Mouse (Mus musculus) adrenal gland, postnatal 10 days (tissue): ENCODE results near the gene Fdxr. TPM values are rescaled to one million over a fixed set of nuclear protein-coding genes. Genes with fewer than 3 reads are reported as not detected.

Source experiments
- DNase-seq: peaks from one replicate; pipeline ENCODE4 v3.0.0; 2021; ENCODE audit warnings: mixed read lengths
- total RNA-seq, 2 experiments: library from RNA; stranded (reverse); gene quantifications; 2 replicates each; pipeline ENCODE4 v1.2.3; 2021

The Fdxr gene
- total RNA-seq, 2 experiments from 2014 or later, result 368 to 383 TPM

DNA sequence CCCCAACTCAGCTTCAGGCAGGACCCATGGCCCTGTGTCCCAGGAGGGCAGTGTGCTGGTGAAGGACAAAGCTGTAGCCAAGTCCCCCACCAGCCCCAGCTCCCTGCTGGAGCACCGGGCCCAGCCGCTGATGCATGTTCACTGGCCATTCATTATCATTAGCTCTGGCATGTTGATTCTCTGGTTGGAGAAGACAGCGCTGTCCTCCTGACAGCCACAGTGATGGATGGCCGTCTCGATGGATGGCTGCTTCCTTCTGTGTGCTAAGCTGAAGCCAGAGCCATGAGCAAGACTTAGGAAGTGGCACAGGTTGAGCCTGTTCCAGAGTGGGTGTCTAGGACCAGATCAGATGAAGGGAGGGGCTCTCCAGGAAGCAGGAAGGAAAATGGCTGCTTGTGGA, 40.3 kb downstream of the Fdxr start:
- DNase-seq, result no peak

DNA sequence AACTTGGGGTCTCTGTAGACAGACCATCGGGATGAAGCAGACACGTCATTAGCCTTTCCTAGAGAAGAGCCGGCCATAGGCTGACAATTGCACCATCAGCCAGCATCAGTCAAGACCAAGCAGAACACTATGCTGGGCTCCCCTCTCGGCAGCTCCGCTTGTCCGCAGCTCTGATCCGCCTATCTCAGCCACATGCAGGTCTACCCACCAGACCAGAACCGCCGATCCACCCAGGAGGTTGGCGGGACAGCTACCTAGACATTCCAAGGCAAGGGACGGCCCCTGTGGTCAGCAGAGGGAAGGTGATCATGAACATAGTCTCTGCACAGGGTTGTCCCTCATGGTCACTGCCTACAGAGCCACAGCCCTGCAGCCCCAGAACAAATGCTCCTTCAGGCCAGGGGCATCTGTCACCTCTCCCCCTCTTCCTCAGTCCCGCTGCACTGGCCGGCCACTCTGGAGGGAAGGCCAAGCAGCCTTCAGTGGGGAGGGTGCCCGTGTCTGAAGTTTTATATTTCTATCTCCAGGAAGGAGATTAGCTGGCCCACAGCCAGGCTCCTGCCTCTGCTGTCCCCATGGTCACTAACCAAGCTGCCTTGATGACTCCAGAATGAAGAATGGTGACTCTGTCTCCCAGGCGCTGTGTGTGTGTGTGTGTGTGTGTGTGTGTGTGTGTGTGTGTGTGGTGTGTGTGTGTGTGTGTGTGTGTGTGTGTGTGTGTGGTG, 42.4 kb downstream of the Fdxr start:
- DNase-seq, result peak; percentile 82

DNA sequence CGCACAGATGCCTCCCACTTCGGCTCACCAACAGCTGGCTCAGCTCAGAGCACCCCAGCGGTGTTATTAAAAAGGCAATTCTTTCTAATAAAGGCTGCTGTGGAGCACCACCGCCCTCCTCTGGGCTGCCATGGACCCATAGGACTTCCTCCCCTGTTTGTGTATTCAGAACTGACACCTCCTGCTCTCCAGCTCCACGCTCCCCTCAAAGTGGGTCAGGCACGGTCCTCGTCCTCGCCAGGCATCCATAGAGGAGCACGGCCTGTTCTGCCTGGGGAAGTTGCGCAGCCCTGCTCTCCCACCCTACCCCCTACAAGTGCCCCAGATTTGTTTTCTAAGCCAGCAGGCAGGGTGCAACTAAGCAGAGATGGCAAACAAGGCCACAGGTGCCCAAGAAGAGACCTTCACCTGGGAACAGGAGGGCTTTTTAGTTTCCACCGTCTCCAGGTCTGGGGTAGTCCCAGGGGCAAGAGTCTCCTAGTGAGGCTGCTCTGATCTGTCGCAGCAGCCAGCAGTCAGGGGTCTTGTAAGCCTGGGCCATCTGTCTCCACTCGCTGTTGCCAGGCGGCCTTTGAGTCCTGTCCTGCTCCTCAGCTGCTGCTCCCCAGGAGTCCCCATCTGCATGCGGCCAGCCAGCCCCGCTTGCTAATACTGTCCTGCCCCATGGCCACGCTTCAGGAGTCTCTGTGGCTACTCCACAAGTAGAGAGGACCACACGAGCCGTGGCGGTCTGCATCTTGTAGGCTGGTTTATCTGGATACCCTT, 43.1 kb downstream of the Fdxr start:
- DNase-seq, result no peak

DNA sequence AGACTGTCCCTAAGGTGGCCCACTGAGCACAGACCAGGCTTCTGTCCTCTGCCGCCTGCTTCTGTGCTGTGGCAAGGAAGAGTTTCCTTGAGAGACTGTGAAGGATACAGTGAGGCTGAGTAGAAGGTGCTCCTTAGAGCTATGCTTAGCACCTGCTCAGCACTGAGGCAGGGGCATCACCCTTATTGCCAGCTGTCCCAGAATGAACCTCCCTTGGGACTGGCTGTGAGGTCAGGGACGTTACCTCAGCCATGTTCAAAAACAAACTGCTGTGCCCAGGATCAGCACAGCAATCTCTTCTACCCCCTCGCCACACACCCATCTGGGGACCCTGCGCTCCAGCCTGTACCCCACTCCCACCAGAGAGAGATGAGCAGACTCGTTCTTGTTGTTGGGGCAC, 44.0 kb downstream of the Fdxr start:
- DNase-seq, result no peak

DNA sequence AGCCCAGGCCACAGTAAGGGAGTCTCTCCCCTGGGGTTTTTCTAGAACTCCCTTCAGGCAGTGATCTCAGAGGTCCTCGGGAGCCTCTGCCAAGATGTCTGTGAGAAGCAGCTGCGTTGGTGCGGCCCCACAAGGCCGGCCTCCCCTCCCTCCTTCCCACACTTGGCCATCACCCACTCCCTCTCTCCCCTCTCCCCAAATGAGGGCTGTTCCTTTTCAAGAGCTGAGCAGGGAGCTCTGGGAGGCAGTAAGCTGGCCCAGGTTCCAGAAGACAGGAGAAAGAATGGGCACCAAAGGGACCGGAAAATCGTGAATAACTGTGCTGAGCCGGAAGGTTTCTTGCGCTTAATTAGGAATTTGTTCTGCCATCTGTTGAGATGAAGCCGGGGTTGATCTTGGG, 44.9 kb downstream of the Fdxr start:
- no peak for DNase-seq

DNA sequence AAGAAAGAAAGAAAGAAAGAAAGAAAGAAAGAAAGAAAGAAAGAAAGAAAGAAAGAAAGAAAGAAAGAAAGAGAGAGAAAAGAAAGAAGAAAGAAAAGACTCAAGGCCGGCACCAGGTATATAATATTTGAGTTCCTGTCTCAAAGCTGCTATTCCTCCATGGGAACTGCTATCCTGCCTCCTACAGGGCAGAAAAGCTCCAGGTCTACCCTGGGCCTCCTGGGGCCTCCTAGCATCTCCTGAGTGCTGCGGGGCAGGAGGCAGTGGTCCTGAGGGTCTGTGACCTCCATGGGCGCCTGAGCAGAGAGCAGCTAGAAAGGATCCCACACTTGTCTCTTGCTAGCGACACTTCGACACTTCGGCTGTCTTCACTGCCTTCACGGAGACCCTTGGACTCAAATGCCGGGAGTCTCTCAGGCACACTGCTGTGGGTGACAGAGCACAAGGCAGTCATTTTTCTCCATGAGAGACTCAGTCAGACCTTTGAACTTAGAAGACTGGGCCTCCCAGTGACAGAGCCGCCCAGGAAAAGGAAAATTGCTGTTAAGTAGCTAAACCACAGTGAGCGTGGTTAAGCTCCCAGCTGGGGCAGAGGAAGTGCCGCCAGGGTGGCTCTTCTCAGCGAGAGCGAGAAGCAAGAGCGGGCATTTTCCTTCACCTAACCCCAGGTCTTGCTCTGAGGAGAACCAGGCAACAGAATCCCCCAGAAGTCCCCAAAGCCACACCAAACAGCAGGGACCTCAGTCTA, 45.5 kb downstream of the Fdxr start:
- no peak for DNase-seq

DNA sequence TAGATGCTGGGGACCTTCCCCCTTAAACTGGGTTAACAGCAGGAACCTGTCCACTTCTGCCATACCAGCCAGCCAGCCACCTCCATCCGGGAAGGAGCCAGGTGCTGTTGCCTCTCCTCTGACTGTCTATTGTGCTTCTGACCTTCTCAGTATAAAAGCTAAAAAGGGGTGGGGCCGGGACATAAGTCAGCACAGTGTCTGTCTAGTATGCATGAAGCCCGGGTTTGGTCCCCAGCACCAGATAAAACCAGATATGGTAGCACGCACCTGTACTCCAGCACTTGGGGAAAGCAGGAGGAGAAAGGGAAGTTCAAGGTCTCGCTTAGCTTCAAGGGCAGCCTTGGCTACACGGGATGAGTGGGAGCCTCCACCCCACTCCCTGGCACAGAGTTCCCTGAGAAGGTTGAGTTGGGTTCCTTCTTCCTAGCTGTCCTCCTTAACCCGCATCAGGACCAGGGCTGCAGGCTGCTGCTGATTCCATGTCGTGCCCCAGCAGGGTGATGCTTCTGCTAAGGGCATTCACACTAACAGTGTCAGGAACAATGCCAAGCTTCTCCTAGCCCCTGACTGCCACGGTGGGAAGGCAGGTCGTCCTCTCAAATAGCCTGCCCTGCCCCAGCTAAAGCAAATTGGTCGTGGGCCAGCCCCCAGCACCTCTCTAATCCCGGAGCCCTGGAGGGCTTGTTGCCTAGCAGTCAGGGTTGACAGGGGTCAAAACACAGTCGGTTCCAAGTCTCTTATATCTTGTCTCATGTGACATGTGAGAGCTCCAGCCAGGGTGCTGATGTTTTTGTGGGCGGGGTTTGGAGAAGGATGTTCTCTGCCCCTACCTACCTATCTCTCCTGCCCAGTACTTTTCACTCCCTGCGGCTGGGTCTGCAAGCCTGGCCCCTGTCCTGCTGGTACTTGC, 47.6 kb downstream of the Fdxr start:
- DNase-seq, result no peak

DNA sequence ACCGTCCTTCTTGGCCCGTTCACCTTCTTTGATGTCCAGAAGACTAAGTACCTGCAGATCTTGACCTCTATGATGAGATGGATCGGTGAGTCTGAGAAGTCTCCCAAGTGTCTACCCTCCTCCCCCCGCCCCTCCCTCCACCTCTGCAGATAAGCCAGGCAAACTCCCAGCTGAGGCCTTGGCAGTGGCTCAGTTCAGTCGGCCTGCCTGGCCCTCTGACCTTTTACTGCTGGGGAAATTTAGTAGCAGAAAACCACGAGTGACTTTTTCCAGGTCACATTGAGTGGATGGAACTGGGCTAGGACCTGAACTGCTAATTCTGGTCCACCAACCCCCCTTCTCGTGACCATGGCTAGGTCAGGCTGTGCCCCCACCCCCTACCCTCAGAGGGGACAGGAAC, 48.4 kb downstream of the Fdxr start:
- peak; percentile 25 for DNase-seq

DNA sequence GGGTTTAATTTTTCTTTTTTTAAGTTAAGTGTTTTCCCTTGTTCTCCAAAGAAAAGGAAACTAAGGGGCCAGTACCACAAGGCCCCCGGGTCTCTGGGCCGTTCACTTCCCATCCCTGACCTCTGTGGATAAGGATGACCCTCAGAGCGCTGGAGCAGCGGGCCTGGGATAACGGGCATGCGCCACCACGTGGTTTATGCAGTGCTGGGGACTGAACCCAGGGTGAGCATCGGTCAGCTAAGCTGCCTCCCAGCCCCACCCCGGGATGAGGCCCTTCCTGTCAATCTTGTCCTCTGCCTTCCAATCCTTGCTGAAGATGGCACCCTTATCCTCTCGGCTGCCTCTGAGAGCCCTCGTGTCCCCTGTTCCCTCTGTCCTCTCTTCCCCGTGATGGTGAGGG, 49.2 kb downstream of the Fdxr start:
- DNase-seq, result no peak

DNA sequence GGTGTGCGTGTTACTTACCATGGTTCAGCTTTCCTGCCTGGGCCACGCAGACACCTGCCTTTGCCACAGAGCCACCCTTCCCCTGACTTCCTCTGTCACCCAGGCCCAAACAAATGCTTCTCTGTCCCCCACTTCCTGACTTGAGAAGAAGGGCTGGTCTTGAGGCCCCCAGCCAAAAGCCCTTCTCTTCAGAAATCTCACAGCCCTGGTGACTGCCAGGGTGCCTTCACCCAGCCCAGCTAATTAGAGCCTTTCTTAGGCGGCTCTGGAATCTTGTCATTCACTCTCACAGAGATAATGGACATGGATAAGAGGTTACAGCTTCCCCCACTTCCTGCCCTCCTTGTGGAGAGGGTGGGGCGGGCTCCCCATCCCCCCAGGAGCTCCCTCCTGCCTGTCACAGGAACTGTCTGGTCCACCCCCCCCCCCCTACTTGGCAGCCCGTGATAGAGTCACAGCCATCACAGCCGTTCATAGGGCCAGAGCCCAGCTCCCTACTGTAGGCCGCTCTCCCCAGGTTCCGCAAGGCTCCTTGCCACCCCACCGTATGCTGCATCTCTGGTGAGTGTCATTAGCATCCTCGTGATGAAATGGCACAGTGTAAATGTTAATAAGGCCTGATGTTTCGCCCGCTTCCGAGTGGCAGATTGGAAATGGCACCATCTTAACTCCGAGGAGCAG, 49.9 kb downstream of the Fdxr start:
- no peak for DNase-seq

DNA sequence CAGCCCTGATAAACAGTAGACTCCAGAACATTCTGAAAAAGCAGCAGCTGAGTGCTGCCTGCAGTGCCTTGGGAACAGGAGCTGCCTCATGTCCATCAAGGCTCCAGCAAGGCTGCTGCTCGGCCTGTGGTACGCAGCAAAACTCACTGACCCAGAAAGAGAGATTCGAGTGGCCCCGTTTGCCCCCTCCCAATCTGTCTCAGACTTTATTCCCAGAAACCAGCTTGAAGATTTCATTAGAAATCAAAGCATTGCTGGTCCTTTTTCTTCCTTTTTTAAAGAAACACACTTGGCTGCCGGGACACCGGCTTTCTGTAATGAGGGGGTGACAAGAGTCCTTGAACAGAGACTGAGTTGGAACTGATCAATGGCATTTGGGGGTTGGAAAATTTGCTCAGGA, 51.5 kb downstream of the Fdxr start:
- DNase-seq, result no peak

DNA sequence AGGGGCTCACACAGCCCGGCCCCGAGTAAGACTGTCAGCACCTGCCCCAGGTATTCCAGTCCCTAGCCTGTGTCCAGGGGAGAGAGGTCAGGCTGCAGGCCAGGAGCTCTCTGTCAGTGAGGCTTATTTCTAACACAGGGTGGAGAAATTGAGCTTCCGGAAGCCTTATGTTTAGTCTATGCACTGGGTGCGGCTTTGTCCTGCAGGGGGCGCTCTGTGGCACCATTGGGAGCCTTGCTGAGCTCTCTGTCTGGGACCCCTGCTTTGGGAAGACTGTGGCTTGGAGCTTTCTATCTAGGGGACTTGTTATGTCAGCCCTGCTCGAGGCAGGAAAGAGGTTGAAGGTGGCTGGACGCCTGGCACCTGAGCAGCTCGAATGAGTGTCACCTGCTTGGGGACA, 52.0 kb downstream of the Fdxr start:
- peak; percentile 79 for DNase-seq

DNA sequence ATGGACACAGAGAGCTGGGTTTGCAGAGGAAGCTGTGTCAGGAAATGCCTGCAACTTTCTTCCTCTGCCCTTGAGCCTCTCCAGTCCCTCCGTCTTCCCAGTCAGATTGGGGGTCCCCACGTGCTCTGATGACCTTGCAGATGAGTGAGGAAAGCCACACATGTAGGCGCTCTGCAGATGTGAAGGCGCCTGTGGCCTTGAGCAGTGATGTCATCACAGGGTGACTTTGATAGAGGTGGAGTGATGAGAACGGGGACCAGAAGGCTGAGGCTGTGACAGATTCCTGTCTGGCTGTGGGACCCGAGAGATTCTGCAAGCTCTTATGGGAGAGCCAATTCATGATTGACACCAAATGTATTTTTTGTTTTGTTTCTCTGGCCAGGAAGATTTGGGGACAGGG, 53.0 kb downstream of the Fdxr start:
- peak; percentile 59 for DNase-seq

DNA sequence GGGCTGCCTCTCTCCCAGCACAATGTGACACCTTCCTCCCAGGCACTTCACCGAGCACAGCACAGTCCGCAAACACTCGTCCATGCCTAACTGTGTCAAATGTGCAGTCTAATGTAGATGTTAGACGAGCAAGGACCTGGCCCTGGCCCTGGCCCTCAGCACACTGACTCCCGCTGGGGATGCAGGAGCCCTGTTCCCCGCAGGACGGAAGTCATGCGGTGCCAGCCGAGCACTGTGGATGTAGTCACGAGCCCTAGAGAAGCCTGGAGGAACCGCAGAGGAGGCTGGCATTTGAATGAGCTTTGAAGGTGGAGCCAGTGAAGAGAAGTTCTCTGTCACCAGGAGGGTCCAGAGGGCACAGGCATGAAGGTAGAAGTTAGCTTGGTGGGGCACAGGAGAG, 53.4 kb downstream of the Fdxr start:
- no peak for DNase-seq

DNA sequence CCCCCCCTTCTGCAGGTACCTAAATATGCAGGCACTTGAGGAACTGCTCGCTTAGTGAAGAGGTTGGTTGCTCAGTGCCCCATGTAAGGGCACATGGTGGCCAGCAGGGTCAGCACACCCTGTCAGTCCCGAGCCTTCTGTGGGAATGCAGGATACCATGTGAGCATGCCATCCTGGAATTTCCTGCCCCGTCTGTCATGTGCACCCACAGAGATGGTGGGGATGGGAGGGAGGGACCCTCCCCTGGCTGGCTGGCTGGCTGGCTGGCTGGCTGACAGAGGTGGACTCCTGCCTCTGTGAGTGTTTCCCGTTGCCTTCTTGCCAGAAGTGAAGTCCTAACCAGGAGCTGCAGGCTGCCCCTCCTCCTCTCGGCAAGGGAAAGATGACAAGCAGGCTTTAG, 54.3 kb downstream of the Fdxr start:
- DNase-seq, result no peak

DNA sequence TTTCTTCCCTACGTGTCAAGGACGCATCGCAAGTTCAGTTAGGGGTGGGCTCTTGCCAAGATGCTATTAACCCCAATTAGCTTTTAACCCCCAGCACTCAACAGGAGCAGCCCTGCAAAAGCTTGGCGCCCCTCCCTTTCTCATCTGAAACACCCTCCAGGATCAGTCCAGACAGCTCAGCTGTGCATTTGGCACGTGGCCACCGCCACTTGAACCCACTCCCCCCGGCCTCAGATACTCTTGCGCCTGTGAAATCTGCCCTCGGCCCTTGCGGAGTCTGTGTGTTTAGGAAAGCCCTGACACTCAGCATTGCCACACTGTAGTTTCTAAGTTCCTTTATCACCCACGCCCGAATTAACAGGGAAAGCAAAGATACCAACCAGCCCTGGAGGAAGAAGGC, 54.8 kb downstream of the Fdxr start:
- no peak for DNase-seq

DNA sequence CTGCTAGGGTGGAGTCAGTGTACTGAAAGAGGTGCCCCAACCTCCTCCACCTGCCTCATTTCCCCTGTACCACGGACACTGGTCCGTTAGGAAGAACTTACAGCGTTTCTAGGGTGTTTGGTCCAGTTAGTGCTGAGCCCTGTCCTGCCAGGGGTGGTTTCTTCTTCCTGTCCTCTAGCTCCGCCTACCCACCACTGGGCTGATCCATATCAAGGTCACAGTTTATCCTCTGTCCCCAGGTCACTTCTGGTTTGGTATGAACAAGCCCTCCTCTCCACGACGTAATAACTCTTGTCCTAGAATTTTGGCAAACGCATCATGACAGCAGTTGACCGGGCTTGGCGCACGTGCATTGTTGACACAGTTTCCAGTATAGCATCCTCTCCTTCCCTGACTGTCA, 57.2 kb downstream of the Fdxr start:
- no peak for DNase-seq

DNA sequence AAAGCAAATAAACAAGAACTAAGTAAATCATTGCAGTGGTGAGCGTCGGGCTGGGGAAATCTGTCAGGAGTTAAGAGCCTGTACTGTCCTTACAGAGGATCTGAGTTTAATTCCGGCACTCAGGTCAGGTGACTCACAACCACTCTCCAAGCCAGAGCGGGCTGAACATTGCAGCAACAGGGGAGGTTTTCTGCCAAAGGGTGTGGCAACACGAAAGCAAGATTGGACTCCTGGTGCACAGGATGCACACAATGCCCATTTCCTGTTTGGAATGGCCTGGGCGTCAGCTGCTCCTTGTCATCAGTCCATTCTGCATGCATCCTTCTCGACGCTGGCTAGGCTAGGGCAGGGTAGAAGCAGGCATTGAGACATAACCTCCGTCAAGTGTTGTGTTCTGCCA, 57.6 kb downstream of the Fdxr start:
- DNase-seq, result peak; percentile 66
